Mouse (Mus musculus) thymus, adult 2 months (tissue): ENCODE data around the gene Trim33. TPM values are rescaled to one million over a fixed set of nuclear protein-coding genes. Genes with fewer than 3 reads are reported as not detected.

Experiments
- DNase-seq: peaks from one replicate; pipeline ENCODE4 v3.0.0; 2021
- H3K27ac ChIP-seq: fragments of 200-500 bp; 2 replicates; pipeline ENCODE4 v1.5.1; 2012; ENCODE audit warnings: low read length, control low read depth; ENCODE audit not compliant: control insufficient read depth, insufficient read depth
- H3K27me3 ChIP-seq: fragments of 200-500 bp; 2 replicates; pipeline ENCODE4 v1.6.1; 2012; ENCODE audit warnings: mild to moderate bottlenecking, low read length, moderate library complexity, mixed read lengths; ENCODE audit not compliant: control insufficient read depth, insufficient read depth
- H3K36me3 ChIP-seq: fragments of 200-500 bp; 2 replicates; pipeline ENCODE4 v1.6.1; 2012; ENCODE audit warnings: mild to moderate bottlenecking, low read length, moderate library complexity; ENCODE audit not compliant: control insufficient read depth, insufficient read depth
- H3K4me1 ChIP-seq: fragments of 200-500 bp; replicated peaks from 2 replicates; pipeline ENCODE4 v1.6.1; 2012; ENCODE audit warnings: low read length; ENCODE audit not compliant: control insufficient read depth, insufficient read depth
- H3K4me3 ChIP-seq: fragments of 200-500 bp; 2 replicates; pipeline ENCODE4 v1.5.1; 2012; ENCODE audit warnings: mild to moderate bottlenecking, low read length, control low read depth, moderate library complexity; ENCODE audit not compliant: control insufficient read depth, insufficient read depth
- CTCF ChIP-seq: fragments of 200-500 bp; IDR thresholded peaks from 2 replicates; pipeline ENCODE4 v1.5.1; 2012; ENCODE audit warnings: mild to moderate bottlenecking, control low read depth, low read length, moderate library complexity, borderline replicate concordance; ENCODE audit not compliant: control insufficient read depth, poor library complexity, insufficient read depth; ENCODE audit errors: extremely low read depth
- POLR2A ChIP-seq: fragments of 200-500 bp; IDR thresholded peaks from 2 replicates; pipeline ENCODE4 v1.6.1; 2012; ENCODE audit warnings: mild to moderate bottlenecking, low read length, control low read depth, moderate library complexity; ENCODE audit not compliant: control insufficient read depth, poor library complexity, insufficient read depth; ENCODE audit errors: extremely low read depth
- WGBS: fragments of 180-500 bp; shearing (Covaris S2); methylation state at CpG from one replicate; pipeline ENCODE4 v1.1.7; 2018; 5-methylcytosine and 5-hydroxymethylcytosine counted together
- polyA plus RNA-seq: library from polyadenylated mRNA; depleted of rRNA; stranded (reverse); fragments of >200 nt; gene quantifications from 2 replicates; pipeline ENCODE4 v1.2.3, GENCODE M21; 2012

The Trim33 gene
- polyA plus RNA-seq, 1 experiment = 30.1 TPM

GRCm38 (mm10) chr3:103291087-103291486 lies 12.0 kb downstream of the Trim33 start:
- Histone ChIP-seq H3K36me3 (no peaks in the 10 kb centered on the region), H3K4me3 (no peak overlapping the region), H3K27me3 (no peaks in the 10 kb centered on the region), H3K27ac (no peak overlapping the region), H3K4me1 (no peaks in the 10 kb centered on the region)
- DNase-seq = no peak
- WGBS = 96% methylated on average over 2 of the region's 2 CpGs
- no peak for TF ChIP-seq POLR2A
- no peak for TF ChIP-seq CTCF

GRCm38 (mm10) chr3:103305411-103305982 lies 26.4 kb downstream of the Trim33 start:
- no peak overlapping the region for H3K4me3 ChIP-seq
- TF ChIP-seq POLR2A (no peak), CTCF (no peak)
- no peaks in the 10 kb centered on the region for H3K27me3 ChIP-seq
- no peaks in the 10 kb centered on the region for H3K36me3 ChIP-seq
- H3K4me1 ChIP-seq = no peaks in the 10 kb centered on the region
- no peak overlapping the region for H3K27ac ChIP-seq
- WGBS = 95% methylated on average over 6 of the region's 6 CpGs
- no peak for DNase-seq

DNA sequence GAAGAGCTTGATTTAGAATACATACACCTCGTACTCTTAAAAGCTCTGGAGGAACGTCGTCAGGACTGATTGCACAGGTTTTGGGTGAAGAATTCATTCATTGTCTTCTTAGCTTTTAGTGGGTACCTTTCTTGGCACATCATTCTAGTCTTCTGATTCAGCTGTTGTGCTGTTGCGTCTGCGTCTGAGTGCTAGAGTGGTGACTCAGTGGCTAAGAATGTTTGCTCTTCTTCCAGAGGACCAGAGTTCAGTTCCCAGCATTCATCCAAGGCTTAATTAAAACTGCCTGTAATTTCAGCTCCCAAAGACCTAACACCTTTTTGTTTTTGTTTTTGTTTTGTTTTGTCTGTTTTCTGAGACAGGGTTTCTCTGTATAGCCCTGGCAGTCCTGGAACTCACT lies 30.2 kb downstream of the Trim33 start:
- no peak for DNase-seq
- WGBS = 93% methylated on average over 5 of the region's 5 CpGs
- H3K27ac ChIP-seq = no peak overlapping the region
- H3K36me3 ChIP-seq = peaks cover 11% of the 10 kb centered on the region
- TF ChIP-seq CTCF (no peak), POLR2A (no peak)
- no peaks in the 10 kb centered on the region for H3K27me3 ChIP-seq
- H3K4me1 ChIP-seq = no peaks in the 10 kb centered on the region
- H3K4me3 ChIP-seq = no peak overlapping the region

DNA sequence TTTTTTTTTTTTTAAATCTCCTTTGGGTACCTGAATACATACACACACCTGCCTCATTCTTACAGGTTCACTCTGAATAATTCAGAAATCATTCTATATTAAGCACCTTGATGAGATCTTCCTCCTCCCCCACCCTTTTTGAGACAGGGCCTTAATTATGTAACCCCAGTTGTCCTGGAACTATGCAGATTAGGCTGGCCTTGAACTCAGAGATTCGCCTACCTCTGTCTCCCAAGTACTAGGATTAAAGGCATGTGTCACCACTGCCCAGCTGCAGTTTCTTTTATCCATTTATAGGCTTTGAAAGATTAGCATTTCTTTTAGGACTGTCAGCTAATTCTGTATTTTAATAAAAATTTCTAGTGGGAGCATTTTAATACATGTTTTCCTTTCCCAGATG lies 30.7 kb downstream of the Trim33 start:
- no peak for DNase-seq
- no peaks in the 10 kb centered on the region for H3K27me3 ChIP-seq
- no peaks in the 10 kb centered on the region for H3K4me1 ChIP-seq
- WGBS = 94% methylated on average over 1 of the region's 1 CpGs
- TF ChIP-seq POLR2A (no peak), CTCF (no peak)
- H3K4me3 ChIP-seq = no peak overlapping the region
- no peak overlapping the region for H3K27ac ChIP-seq
- H3K36me3 ChIP-seq = peaks cover 11% of the 10 kb centered on the region

GRCm38 (mm10) chr3:103314291-103314690 lies 35.2 kb downstream of the Trim33 start:
- Histone ChIP-seq H3K4me1 (no peaks in the 10 kb centered on the region), H3K27ac (no peak overlapping the region), H3K4me3 (no peak overlapping the region), H3K36me3 (peaks cover 11% of the 10 kb centered on the region), H3K27me3 (no peaks in the 10 kb centered on the region)
- no peak for DNase-seq
- TF ChIP-seq POLR2A = no peak
- no peak for TF ChIP-seq CTCF

DNA sequence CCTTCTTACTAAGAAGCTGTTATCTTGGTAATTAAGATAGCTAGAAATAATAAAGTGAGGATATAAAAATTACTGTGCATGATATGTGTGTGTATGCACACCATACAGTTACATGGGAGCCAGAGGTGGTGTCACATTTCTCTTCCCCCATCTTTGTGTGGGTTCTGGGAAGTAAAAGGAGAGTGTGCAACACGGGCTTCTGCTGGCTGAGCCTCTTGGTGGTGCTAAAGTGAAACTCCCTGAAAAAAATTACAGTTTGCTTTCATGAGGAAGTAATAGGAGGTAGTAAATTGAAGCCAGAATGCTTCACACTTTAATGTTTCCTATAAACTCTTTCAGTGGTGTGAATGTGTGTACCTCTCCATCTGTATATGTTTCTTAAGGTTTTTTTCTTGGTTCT lies 56.3 kb downstream of the Trim33 start:
- H3K36me3 ChIP-seq = peaks cover 55% of the 10 kb centered on the region
- no peak for TF ChIP-seq POLR2A
- no peak for TF ChIP-seq CTCF

GRCm38 (mm10) chr3:103346658-103347057 lies 67.6 kb downstream of the Trim33 start:
- no peak for DNase-seq
- WGBS = 96% methylated on average over 2 of the region's 2 CpGs
- peaks cover 62% of the 10 kb centered on the region for H3K36me3 ChIP-seq

More for the DNA sequence above, 56.3 kb downstream of the Trim33 start:
- 37% methylated on average over 1 of the region's 1 CpGs for WGBS
- Histone ChIP-seq H3K4me1 (no peaks in the 10 kb centered on the region), H3K4me3 (no peak overlapping the region), H3K27ac (no peak overlapping the region), H3K27me3 (no peaks in the 10 kb centered on the region)
- no peak for DNase-seq

More at GRCm38 (mm10) chr3:103346658-103347057, 67.6 kb downstream of the Trim33 start:
- no peak for TF ChIP-seq POLR2A
- TF ChIP-seq CTCF = no peak
- H3K4me3 ChIP-seq = no peak overlapping the region
- no peaks in the 10 kb centered on the region for H3K4me1 ChIP-seq
- H3K27me3 ChIP-seq = no peaks in the 10 kb centered on the region
- no peak overlapping the region for H3K27ac ChIP-seq
